Mouse (Mus musculus): ENCODE data around the gene Olfr703.
A peak's percentile ranks its signal among the peaks of the same experiment; 100 is the strongest.

Gene Olfr703

GRCm38 (mm10) chr7:106843060-106843459 is at the start of gene Olfr703:
Olfr703 (plus strand) TSS chr7:106843360.
- no peak for DNase-seq

- DNase-seq: no peak
These were observed 34.4 kb upstream of the Olfr703 start, which contains the start of gene Olfr700 for GRCm38 (mm10) chr7:106808734-106809133. Olfr700 (minus strand) TSS chr7:106808834.

GRCm38 (mm10) chr7:106813829-106814228 is 29.3 kb upstream of the Olfr703 start, which contains the start of gene Olfr701:
Olfr701 (plus strand) TSS chr7:106814129.
- no peak for DNase-seq

- DNase-seq: peak; percentile 4 to 6
These were observed 27.4 kb upstream of the Olfr703 start for GRCm38 (mm10) chr7:106815775-106816174.

- DNase-seq: no peak
These were observed 24.7 kb upstream of the Olfr703 start for GRCm38 (mm10) chr7:106818414-106818813.

GRCm38 (mm10) chr7:106833793-106834192 is 9.4 kb upstream of the Olfr703 start, which contains the start of gene Olfr702:
Olfr702 (minus strand) TSS chr7:106833893.
- no peak for DNase-seq

GRCm38 (mm10) chr7:106862885-106863284 is 19.7 kb downstream of the Olfr703 start, which contains the start of gene Olfr704:
Olfr704 (plus strand) TSS chr7:106863185.
- DNase-seq: no peak

GRCm38 (mm10) chr7:106876791-106877190 is 33.6 kb downstream of the Olfr703 start, which contains the start of gene Olfr705:
Olfr705 (minus strand) TSS chr7:106876891.
- no peak for DNase-seq

GRCm38 (mm10) chr7:106888062-106888461 is 44.9 kb downstream of the Olfr703 start, which contains the start of gene Olfr706:
Olfr706 (minus strand) TSS chr7:106888162.
- DNase-seq: no peak
